In the genomic region with DNA sequence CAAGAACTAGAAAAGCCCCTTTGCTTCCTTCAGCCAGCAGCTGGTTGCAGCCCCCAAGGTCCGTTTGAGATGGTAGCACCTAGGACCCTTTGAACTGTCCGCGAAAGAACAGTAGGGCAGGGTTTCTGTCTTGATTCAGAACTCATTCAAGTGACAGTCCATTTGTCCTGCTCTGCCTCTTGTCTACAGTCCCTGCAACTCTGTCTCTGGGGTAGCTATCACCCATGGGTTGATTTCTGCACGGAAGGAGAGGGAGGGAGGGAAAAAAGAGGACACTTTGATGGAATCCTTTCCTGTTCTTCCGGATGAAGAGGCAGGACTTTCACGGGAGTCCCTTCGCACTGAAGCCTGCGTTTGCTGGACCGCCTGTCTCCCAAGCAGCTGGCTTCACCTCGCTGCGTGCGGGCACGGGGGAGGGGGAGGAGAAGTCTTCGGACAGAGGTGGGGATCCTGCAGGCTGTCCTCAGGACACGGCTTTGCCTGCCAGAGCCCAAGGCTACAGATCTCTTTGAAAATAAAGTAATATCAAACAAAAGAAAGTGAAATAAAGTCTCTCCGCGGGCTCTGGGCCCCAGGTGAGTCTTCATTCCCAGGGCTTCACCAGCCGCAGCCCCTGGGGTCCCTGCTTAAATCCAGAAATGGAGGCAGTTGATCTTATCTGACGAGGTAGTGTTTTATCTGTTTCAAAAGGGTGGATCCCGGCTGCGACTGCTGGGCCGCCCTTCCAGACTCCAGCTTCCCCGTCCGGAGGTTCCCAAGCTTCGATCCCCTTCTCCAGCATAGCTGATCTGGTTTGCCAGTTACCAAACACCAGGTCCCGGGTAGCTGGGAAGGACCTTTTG, we compare ENCODE assay signal across 10 mouse cellular contexts. TPM values are rescaled to one million over a fixed set of nuclear protein-coding genes. Genes with fewer than 3 reads are reported as not detected.
DNase-seq lines count a peak whose midpoint lies in the region; ATAC-seq and TF ChIP-seq lines count a peak whose summit lies in the region.
"Had no signal": no experiment of that assay in that cellular context is flagged by ENCODE, and none has a peak within 500 bp of the region (broad histone marks: within the 10 kb centered on the region; RNA-seq: fewer than 3 reads in every experiment).

No protein-coding gene starts in this region.

- no peak overlapping the region for H3K9ac ChIP-seq in embryonic facial prominence, embryonic 11.5 days (replicated peaks; ENCODE audit: low read length)

- H3K4me2 ChIP-seq in embryonic facial prominence, embryonic 11.5 days (ENCODE audit: low read depth, low read length) = 0 out of 2 replicates have a peak overlapping the region, but pooled peaks have one; percentile 5

- H3K4me3 ChIP-seq in megakaryocyte, embryonic 14.5 days (replicated peaks) = peak overlapping the region; percentile 59
- no peak overlapping the region for H3K4me3 ChIP-seq in embryonic facial prominence, embryonic 11.5 days (ENCODE audit: low read depth, low read length)
- peak overlapping the region; percentile 81 for H3K4me3 ChIP-seq in small intestine, adult 2 months (ENCODE audit: low read depth, low read length)

- H3K9me3 ChIP-seq in megakaryocyte, embryonic 14.5 days = no peaks in the 10 kb centered on the region; the same call in 1 of the 2 replicates
- H3K9me3 ChIP-seq in embryonic facial prominence, embryonic 11.5 days (replicated peaks; ENCODE audit: control insufficient read depth, low read length) = no peaks in the 10 kb centered on the region

- no peak for ATAC-seq in megakaryocyte, adult 5-6 weeks (ENCODE audit: poor library complexity, severe bottlenecking)
- no peak for ATAC-seq in embryonic facial prominence, embryonic 11.5 days (replicated peaks; ENCODE audit: insufficient number of reproducible peaks, low FRiP score, low TSS enrichment, low read depth)
- ATAC-seq in megakaryocyte-erythroid progenitor cell, adult 5-6 weeks (replicated peaks; ENCODE audit: low FRiP score, low TSS enrichment, poor library complexity, severe bottlenecking) = no peak
- ATAC-seq: hindbrain, postnatal 0 days had no signal

- H3K4me1 ChIP-seq in megakaryocyte, embryonic 14.5 days = peaks cover 19% of the 10 kb centered on the region
- no peaks in the 10 kb centered on the region for H3K4me1 ChIP-seq in embryonic facial prominence, embryonic 11.5 days (ENCODE audit: control insufficient read depth, insufficient read depth, low read length)
- peaks cover 1% of the 10 kb centered on the region; the same call in 1 of the 2 replicates for H3K4me1 ChIP-seq in small intestine, adult 2 months (ENCODE audit: control insufficient read depth, insufficient read depth, insufficient read length, low read length)

- no peak overlapping the region for H3K27ac ChIP-seq in embryonic facial prominence, embryonic 11.5 days (replicated peaks; ENCODE audit: low read depth, low read length)
- peak overlapping the region; percentile 93 for H3K27ac ChIP-seq in small intestine, adult 2 months (ENCODE audit: insufficient read depth, low read depth, low read length)
- H3K27ac ChIP-seq: hindbrain, postnatal 0 days; macrophage had no signal

- DNase-seq in embryonic facial prominence, embryonic 11.5 days (ENCODE audit: low spot score) = peak; percentile 39
- peak; percentile 45 for DNase-seq in kidney, adult 9 months
- DNase-seq in cerebellum, adult 9-11 months = no peak

- TF ChIP-seq CTCF in small intestine, adult 2 months (IDR thresholded peaks at IDR 0.05; ENCODE audit: extremely low read depth, insufficient read length, insufficient replicate concordance, low read depth, low read length) = no peak

- peak; percentile 28; the same call in 1 of the 2 replicates for TF ChIP-seq POLR2A in small intestine, adult 2 months (IDR thresholded peaks at IDR 0.05; ENCODE audit: low read depth, low read length)

- under 1% methylated on average over 26 of the region's 26 CpGs for WGBS in embryonic facial prominence, embryonic 11.5 days
- WGBS in small intestine, adult 2 months = 2% methylated on average over 26 of the region's 26 CpGs

- no peaks in the 10 kb centered on the region for H3K36me3 ChIP-seq in megakaryocyte, embryonic 14.5 days (replicated peaks; ENCODE audit: low read length)
- no peaks in the 10 kb centered on the region for H3K36me3 ChIP-seq in embryonic facial prominence, embryonic 11.5 days (replicated peaks; ENCODE audit: control insufficient read depth, insufficient read depth, low read depth, low read length)
- H3K36me3 ChIP-seq in small intestine, adult 2 months (ENCODE audit: control insufficient read depth, insufficient read depth, low read length) = no peaks in the 10 kb centered on the region

- peaks cover 90% of the 10 kb centered on the region for H3K27me3 ChIP-seq in megakaryocyte, embryonic 14.5 days (replicated peaks)
- peaks cover 31% of the 10 kb centered on the region for H3K27me3 ChIP-seq in embryonic facial prominence, embryonic 11.5 days (ENCODE audit: control insufficient read depth, insufficient read depth, low read length)
- no peaks in the 10 kb centered on the region; the same call in none of the 2 replicates for H3K27me3 ChIP-seq in small intestine, adult 2 months (ENCODE audit: control insufficient read depth, insufficient read depth, low read length)

RNA-seq across cellular contexts. Expression of a gene that starts 24.5 kb away (rescaled TPM):
- 0.11 TPM in 1 of 2 replicates, not detected in the other for polyA plus RNA-seq in megakaryocyte, embryonic 14.5 days (2012; ENCODE audit: insufficient read depth, low replicate concordance)
- not detected in 2 replicates for total RNA-seq in megakaryocyte, adult 5-6 weeks (2015)
- total RNA-seq in megakaryocyte, adult 5-6 weeks (2017) = not detected in 2 replicates
- polyA plus RNA-seq in embryonic facial prominence, embryonic 11.5 days (2014; fragmentation: Nextera tagmentation; extraction: Ambion mirVana) = 35.6 and 41.4 TPM in 2 replicates
- polyA plus RNA-seq in small intestine, adult 2 months (2012; rRNA removed) = 4.4 and 23.8 TPM in 2 replicates
- total RNA-seq in megakaryocyte-erythroid progenitor cell, adult 5-6 weeks (2014; fragmentation: Nextera tagmentation) = not detected in 2 replicates
- not detected in 2 replicates for total RNA-seq in megakaryocyte-erythroid progenitor cell, adult 5-6 weeks (2017)
- polyA plus RNA-seq: cortical plate, adult 2 months; macrophage had no signal
